Mouse (Mus musculus) limb, embryonic 15.5 days (tissue): Measurements from ENCODE around the gene Pp2d1. TPM values are rescaled to one million over a fixed set of nuclear protein-coding genes. Genes with fewer than 3 reads are reported as not detected.

Experiments used
- ATAC-seq: fragments of 200-750 bp; cut with Nextera tagmentation; 2 replicates; pipeline ENCODE4 v1.8.0; 2017; ENCODE audit warnings: low read depth, moderate TSS enrichment; ENCODE audit not compliant: insufficient number of reproducible peaks, low FRiP score, low TSS enrichment
- H3K27ac ChIP-seq: fragments of 300-500 bp; sonication (generic); 2 replicates; pipeline ENCODE4 v1.5.1; 2015; ENCODE audit warnings: moderate library complexity, mild to moderate bottlenecking, inconsistent platforms
- H3K27me3 ChIP-seq: fragments of 300-500 bp; sonication (generic); 2 replicates; pipeline ENCODE4 v1.6.1; 2015; ENCODE audit warnings: inconsistent platforms
- H3K36me3 ChIP-seq: fragments of 300-500 bp; sonication (generic); 2 replicates; pipeline ENCODE4 v1.6.1; 2015; ENCODE audit warnings: inconsistent platforms
- H3K4me1 ChIP-seq: fragments of 300-500 bp; sonication (generic); 2 replicates; pipeline ENCODE4 v1.6.1; 2015; ENCODE audit warnings: inconsistent platforms
- H3K4me2 ChIP-seq: fragments of 300-500 bp; sonication (generic); 2 replicates; pipeline ENCODE4 v1.6.1; 2015; ENCODE audit warnings: mild to moderate bottlenecking, inconsistent platforms
- H3K4me3 ChIP-seq: fragments of 300-500 bp; sonication (generic); 2 replicates; pipeline ENCODE4 v1.5.1; 2015; ENCODE audit warnings: mild to moderate bottlenecking, inconsistent platforms
- H3K9ac ChIP-seq: fragments of 300-500 bp; sonication (generic); 2 replicates; pipeline ENCODE4 v1.6.1; 2015; ENCODE audit warnings: inconsistent platforms
- H3K9me3 ChIP-seq: fragments of 300-500 bp; sonication (generic); 2 replicates; pipeline ENCODE4 v1.6.1; 2016; ENCODE audit warnings: inconsistent platforms
- WGBS: fragments of 180-500 bp; shearing (Covaris S2); methylation state at CpG from one replicate; pipeline ENCODE4 v1.1.7; 2015; 5-methylcytosine and 5-hydroxymethylcytosine counted together
- polyA plus RNA-seq: library from polyadenylated mRNA; unstranded; fragments of >200 nt; fragmentation: Nextera tagmentation; extraction: Ambion mirVana; gene quantifications from 2 replicates; pipeline ENCODE4 v1.2.1, GENCODE M21; 2015

Pp2d1 gene
- polyA plus RNA-seq, 1 experiment from 2014 or later, result 0.20 TPM

GRCm38 (mm10) chr17:53463496-53463840 lies 75.8 kb downstream of the Pp2d1 start:
- ATAC-seq, result no peak
- Histone ChIP-seq H3K4me3 (peak overlapping the region; percentile 42), H3K27ac (no peak overlapping the region), H3K36me3 (no peaks in the 10 kb centered on the region), H3K27me3 (no peaks in the 10 kb centered on the region), H3K4me1 (no peaks in the 10 kb centered on the region; the same call in 1 of the 2 replicates), H3K4me2 (peak overlapping the region; percentile 58), H3K9me3 (no peaks in the 10 kb centered on the region), H3K9ac (0 out of 2 replicates have a peak overlapping the region, but pooled peaks have one; percentile 2)
- 21% methylated on average over 6 of the region's 9 CpGs for WGBS

- no peaks in the 10 kb centered on the region; the same call in 1 of the 2 replicates for H3K4me1 ChIP-seq
- H3K27ac ChIP-seq, result no peak within 1 kb of the TSS
- no peaks in the 10 kb centered on the region for H3K9me3 ChIP-seq
- H3K9ac ChIP-seq, result 0 out of 2 replicates have a peak within 1 kb of the TSS, but pooled peaks have one; percentile 7
- 23% methylated on average over 26 of the region's 26 CpGs for WGBS
- H3K27me3 ChIP-seq, result no peaks in the 10 kb centered on the region
- ATAC-seq, result 0 out of 2 replicates have a peak, but pooled peaks have one; percentile 79
- no peaks in the 10 kb centered on the region for H3K36me3 ChIP-seq
- peak within 1 kb of the TSS; percentile 42 for H3K4me3 ChIP-seq
- H3K4me2 ChIP-seq, result peak within 1 kb of the TSS; percentile 58
Measured at GRCm38 (mm10) chr17:53462603-53463495, 76.4 kb downstream of the Pp2d1 start, which contains the start of gene Efhb. Efhb (minus strand) TSS chr17:53463321.

Other genes starting within 250 kb of the Pp2d1 start
- 0.40 and 0.71 TPM in 2 replicates for gene Efhb, start 76.1 kb downstream of the Pp2d1 start, polyA plus RNA-seq
- gene Rab5a, start 60.2 kb downstream of the Pp2d1 start, polyA plus RNA-seq, result 87.3 and 91.6 TPM in 2 replicates
- gene Kat2b, start 27.4 kb upstream of the Pp2d1 start, polyA plus RNA-seq, result 6.5 and 6.6 TPM in 2 replicates
- 26.5 and 28.2 TPM in 2 replicates for gene Sgo1, start 149.9 kb upstream of the Pp2d1 start, polyA plus RNA-seq